Mouse (Mus musculus) spleen, postnatal 10 days (tissue): ENCODE results near the gene Snhg11.

Source experiments
- DNase-seq, 2 experiments: peaks; one replicate each; pipeline ENCODE4 v3.0.0; 2021 to 2022; ENCODE audit warnings: low spot score in 2 of 2

The Snhg11 gene

DNA sequence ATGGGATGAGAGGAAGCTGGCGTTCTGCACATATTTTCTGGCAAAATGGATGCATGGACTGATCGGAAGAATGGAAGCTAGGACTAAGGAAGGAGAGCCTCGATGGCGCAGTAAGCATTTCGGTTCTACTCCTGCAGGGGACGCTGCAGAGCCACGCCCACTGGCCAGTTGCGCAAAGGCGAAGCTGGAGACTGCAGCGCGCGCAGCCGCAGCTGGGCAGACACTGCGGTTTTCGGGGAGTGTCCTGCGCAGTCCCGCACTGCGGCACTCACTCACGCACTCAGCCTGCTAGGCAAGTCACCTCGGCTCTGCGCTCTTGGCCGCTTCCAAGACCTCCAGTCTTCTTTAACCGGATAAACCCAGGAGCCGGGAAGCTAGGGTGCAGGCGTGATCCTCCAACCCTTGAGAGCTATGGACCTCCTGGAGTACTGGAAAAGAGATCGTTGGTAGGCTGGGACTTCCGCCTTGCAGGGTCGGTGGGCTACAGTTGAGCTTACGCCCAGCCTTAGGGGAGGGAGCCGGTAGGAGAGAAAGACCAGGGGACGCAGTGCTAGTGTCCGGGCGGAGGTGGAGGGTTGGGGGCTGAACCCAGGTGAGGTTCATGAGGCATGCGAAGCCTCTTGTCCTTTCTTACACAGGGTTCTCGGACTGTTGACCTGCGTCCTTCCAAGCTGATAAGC is at the start of gene Snhg11:
Snhg11 (plus strand) TSS at position 196 of the 680 bp plus-strand sequence.
- DNase-seq: peak in 1 of 2 experiments; percentile 43

DNA sequence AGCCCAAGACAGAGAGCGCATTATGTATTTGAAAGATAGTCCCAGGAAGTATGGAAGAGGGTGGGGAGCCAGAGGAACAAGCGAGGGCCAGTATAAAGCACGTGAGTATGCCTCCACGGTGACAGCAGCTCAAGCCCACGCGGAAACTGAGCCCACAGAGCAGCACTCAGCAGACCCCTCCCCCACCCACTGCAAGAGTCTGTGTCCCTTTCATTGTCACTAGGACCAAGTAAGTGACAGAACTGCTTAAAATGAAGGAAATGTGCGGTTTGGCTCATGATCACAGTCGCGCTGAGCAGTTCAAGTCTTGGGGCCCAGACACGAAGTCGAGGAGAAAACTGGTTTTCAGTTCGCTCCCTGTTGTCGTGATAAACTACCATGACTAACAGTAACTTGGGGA is 41.1 kb upstream of the Snhg11 start:
- DNase-seq: no peak

DNA sequence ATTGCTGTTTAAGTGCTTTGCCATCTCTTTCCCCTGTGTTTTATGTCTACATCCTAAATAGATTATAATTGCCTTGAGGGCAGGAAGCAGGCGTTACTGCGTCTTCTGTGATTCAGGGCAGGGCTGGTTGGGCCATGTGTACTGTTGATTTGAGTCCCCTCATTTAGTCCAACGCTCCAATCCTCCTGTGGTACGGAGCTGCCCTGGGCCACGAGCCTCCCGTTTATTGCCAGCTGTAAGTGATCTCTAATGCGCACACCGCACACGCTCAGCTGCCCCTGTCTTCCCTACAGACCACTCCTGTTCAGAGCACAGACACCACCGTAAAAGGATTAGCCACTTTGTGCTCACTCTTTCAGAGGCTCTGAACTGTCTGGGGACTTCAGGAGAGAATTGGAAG is 37.7 kb upstream of the Snhg11 start:
- no peak for DNase-seq

DNA sequence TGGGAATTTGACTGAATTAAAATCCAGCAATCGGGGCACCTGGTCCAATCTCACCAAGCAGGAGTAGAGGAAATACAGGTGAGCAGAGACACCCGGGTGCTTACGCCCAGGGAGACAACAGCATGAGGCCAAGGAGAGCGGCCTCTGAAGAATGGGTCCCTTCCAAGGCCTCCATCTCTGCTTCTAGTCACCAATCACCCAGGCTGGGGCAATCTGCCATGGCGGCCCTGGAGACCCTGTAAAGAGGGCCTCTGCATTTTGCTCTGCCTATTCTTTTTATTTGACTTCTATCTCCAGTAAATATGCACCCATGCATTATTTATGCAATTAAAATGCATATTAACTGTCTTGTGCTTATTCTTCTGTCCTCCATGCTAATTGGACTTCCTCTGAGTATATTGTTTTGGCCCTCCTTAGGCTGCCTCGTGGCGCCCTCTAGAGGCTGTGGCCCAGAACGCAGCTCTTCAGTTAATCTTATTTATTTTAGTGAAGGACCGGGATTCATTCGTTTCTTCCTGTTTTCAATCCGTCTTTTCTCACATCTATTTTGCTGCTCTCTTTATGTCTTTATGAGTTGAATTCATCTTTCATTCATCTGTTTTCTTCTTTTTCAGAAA is 35.4 kb upstream of the Snhg11 start:
- peak in 1 of 2 experiments; percentile 69 for DNase-seq

DNA sequence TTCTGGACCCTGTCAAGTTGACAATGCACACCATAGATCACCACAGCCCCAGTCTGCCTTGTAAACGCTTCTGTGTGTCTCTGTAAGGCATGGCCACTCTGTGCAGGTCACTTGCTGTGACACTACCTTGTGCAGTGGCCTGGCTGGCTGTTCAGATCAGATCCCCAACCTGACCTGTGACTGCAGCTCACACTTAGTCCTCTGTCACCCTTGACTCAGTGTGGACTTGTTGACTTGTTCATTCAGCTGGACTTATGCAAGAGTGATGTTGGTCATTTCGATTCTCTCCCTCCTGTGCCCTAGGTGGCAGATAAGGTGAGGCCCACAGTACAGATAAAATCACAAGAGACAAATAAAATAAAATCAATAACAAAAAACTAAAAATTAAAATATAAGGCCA is 34.1 kb upstream of the Snhg11 start:
- no peak for DNase-seq

DNA sequence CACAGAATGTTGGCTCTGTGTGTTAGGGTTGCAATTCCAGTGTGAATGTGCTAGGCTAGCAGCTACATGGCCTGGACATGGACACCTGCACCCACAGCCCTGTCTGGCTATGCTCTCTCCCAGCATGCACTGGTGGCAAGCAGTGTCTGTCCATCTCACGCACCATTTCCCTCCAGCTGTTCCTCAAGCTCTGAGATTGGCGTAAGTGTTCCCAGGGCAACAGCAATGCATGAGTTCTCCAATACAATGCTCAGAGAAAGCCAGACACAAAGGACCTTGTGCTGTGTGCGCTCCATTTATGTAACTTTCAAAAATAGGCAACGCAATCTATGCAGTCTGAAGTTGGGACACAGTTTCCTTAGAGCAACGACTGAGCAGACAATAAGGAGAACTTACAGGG is 31.9 kb upstream of the Snhg11 start:
- no peak for DNase-seq

DNA sequence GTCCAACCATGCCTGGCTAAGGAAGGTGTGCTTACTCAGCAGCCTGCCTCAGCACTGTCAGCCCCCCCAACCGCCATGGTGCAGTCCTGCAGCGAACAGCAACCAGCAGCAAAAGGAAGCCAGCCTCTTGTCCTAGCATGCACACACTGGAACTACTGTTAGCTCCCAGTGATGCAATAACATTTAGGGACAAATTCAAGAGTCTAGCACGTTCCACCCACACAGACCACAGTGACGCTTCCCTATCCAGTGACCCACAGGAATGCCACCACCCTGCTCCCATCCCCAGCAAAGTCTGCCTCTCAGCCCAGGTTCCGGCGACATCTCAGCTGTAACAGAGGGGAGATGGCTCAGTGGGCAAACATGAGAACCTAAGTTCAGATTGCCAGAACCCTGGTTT is 29.0 kb upstream of the Snhg11 start:
- DNase-seq: no peak

DNA sequence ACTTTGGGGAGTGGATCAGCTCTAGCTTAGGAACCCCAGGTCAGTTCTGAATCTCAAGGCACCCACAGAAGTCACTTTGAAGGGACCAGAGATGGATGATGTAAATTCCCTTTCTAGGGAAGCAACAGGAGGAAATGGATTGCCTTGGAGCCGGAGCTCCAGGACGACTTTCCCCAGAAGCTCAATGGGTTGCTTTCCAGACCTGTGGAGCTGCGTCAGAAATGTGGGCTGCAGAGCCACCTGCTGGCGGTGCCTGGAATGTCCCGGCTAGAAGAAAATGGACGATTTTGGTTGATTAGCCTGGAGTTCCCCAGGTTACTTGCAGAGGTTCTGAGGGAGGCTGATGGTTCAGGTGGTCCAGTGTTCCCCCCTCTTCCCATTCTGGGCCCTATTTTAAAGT is 27.6 kb upstream of the Snhg11 start:
- peak; percentile 39 to 72 for DNase-seq

DNA sequence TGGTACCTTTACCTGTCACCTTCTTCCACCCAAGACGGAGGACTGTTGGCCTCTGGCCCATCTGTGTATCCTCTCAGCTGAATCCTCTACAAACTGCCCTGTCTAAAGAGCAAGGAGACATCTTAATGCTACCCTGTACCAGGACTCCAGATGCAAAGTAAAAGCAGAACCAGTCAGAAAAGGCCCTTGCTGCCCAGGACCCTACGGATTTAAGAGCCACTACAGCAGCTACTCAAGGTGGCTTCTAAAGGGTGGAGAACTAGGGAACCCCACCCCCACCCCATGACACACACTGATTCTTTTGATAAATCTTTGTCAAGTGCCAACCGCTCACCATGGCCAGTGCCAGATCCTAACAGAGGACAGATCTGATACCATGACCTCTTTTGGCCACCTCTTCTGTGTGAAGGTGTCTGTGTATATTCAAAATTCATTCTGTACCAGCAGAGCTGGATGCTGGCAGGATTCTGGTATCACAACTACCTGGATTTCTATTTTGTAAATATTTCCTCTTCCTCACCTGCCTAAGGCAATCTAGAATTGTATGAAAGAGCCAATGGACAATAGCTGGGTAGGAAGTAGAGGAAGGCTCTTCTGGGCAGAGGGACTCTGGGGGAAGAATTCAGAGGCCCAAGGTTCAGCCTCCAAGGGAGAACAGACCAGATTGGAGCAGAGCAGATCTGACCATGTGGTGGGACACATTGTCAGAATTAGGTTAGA is 22.5 kb upstream of the Snhg11 start:
- no peak for DNase-seq

DNA sequence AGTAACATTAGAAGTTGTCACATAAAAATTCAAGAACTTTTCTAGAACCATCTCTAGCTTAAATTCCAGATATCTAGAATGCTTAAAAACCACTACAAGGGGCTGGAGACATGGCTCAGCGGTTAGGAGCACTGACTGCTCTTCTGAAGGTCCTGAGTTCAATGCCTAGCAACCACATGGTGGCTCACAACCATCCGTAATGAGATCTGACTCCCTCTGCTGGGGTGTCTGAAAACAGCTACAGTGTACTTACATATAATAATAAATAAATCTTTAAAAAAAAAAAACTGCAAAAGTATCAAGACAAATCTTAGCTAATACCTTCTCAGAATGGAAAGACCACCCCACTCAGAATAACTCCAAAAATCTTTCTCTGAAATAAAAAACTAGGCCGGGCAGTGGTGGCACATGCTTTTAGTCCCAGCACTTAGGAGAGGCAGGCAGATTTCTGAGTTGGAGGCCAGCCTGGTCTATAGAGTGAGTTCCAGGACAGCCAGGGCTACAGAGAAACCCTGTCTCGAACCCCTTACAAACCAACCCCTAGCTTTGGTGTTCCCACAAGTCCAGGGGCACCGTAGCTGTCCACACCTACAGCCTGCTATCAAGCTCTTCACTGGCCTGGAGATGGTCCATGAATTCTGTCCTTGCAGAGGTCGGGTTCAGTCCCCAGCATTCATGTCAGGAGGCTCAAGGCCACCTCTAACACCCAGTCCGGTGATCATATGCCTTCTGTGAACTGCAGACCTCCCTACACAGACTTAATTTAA is 20.9 kb upstream of the Snhg11 start:
- no peak for DNase-seq

DNA sequence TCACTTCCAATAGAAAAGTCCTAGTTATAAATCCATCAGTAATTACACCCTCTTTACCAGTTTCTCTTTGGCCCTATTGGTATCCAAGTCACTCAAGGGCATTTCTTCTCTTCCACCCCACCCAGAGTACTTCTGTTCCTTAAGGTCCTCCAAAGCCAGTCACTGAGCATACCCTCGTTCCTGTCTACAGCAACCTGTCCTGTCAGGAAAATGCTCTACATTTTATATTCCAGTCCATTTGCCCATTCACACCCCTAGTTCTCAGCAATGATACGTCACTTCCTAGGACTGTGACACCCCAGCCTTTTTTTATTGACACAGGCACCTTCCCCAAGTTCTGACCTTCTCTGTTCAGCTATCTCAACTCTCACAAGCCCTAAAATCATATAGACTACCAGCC is 20.2 kb upstream of the Snhg11 start:
- DNase-seq: no peak

DNA sequence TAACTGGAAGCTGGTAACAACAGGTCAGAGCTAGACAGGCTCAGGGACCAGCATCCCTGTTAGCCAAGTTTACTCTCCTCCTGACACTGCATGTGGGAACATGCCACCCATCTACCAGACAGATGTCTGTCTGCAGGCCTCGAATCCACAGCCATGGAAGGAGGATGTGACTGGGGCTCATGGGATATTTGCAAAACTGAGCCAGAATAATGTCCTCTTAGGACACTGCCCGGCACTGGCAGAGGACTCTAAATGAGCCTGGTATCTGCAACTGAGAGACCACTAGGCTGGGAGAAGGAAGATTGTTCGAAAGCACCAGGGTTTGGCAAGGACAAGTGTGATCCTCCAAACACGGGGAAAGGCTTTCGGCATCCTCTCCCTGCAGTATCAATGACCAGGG is 19.3 kb upstream of the Snhg11 start:
- DNase-seq: no peak

DNA sequence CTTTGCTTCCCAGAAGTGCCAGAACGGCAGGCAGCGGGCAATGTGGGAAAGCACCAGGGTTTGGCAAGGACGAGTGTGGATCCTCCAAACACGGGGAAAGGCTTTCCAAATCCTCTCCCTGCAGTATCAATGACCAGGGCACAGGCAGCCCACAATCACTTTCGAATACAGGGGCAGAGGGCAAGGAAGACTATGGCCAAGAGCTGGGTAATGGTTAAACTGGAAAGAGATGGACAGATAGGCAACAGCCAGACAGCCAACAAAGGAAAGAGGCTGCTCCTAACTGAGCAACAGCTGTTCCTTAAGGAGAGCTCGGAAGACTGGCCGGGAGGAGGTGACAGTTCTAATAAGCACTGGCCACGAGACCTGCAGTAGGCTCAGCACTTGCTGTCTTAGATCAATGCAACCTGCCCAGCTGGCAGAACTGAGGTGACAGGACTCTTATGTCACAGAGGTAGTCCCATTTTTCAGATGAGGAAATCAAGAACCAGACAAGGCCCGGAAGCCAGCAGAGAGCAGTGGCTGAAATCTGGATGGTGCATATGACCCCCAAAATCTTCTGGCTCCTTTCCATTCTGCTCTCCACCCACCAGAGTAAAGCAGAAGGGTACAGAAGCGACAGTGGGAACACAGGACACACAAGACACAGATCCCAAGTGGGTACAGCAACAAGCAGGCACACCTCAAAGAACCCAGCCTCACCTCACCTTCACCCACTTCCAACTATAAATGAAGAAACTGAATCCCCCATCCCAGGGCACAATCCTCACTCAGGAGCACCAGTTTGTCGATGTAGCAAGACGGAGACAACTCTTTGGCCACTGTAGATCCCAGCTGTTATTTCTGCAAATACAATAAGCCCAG is 15.4 kb upstream of the Snhg11 start:
- no peak for DNase-seq

DNA sequence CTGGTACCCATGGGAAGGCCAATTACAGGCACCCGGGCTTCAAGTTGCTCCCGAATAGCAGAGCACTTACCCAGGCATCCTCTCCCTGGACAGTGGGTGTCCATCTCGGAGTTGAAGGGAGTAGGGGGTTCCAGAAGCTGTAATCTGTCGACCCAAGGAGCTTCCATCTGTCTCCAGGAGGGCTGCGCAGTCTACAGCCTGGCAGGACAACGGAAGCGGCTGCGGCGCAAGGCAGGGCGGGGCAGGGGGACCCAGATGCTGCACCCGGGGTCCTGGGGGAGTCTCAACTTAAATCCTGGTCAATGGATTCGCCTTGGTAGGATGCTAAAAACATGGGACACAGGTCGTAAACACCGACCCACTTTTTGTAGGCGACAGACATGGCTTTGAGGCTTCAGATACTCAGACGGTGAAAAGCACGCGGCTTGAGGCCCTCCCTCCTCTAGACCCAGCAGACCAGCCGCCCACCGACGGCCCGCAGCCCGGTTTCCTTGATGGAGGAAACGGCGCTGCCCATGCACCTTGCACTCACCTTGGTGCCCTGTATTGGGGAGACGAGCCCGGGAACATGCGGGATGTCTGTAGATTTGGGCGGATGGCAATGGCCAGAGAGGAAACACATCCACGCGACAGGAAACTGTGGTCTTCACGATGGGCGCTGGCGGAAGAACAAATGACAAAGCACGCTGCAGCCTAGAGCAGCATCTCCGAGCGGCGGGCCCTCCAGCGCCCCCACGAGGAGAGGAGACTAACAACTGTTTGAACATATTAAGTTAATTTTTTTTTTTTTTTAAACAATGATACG is 14.4 kb upstream of the Snhg11 start:
- DNase-seq: peak; percentile 67 to 89

DNA sequence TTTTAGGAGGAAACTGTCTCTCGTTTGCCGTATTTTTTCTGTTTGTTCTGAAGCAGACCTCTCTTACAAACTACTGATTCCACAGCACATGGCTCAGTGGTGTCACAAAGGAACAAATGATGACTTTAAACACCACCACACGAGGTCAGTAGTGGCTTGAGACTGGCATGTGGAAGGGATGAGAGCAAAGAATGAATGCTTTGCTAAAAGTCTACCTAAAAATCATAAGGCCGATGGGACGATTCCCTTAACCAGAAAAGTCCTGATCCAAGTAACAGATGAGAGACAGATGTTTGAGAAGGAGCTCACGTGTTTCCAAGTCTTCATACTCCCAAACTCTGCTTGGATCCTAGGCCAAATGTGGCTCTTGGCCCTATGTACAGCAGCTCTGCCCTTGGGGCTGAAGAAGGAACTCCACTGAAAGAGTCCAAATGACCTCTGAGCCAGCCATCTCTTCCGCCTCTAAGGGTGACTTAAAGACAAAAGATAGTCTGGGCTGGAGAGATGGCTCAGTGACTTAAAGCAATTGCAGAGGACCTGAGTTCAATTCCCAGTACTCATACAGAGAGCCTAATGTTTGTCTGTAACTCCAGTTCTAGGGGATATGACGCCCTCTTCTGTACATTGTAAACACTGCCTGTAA is 13.6 kb upstream of the Snhg11 start:
- no peak for DNase-seq

DNA sequence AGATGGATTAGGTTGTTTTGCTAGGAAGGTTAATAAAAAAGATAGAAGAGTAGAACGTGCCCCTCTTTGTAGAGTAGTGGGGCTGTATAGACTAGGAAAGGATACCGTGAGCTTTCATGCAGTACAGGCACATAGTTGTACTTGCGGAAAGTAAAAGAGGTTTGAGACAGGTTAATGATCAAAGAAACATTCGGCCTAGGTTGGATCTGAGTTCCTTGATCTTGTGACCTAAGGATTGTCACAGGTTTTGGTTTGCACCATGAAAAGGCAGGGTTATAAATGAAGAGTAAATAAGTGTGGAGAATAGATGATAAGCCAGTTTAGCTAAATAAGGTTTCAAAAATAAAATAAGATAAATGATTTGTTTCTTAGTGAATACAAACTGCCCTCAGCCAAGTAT is 11.3 kb upstream of the Snhg11 start:
- no peak for DNase-seq

DNA sequence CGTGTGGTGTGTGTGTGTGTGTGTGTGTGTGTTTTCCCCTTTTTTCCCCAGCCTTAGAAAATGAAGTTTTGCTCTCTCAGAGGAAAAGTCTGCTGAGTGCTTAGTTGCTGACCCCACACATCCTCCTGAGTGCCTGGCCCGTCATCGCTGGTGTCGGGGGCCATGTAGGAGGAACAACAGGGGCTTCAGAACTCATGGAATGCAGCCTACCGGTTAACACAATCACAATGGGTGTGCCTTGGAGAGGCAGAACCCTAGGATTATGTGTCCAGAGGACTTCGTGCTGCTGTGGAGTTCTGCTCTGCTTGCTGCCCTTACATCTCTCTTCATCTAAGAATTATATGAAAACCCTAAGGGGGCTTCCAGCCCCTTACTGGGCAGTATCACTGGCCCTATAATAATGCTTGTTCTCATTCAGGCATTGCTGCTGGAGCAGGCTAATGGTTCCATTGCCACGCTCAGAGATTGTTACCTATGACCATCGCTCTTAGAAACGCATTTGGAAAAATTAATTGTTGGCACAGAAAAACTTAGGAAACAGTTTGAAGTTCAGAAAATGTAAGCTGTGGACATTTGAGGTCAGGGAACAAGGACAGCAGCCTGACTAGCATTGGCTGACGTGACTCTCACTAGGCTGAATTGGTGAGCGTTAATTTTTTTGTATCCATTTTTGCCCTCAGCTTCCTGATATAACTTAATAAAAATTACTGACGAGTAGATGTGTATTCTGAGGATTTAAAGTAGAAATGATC is 10.2 kb upstream of the Snhg11 start:
- DNase-seq: no peak

DNA sequence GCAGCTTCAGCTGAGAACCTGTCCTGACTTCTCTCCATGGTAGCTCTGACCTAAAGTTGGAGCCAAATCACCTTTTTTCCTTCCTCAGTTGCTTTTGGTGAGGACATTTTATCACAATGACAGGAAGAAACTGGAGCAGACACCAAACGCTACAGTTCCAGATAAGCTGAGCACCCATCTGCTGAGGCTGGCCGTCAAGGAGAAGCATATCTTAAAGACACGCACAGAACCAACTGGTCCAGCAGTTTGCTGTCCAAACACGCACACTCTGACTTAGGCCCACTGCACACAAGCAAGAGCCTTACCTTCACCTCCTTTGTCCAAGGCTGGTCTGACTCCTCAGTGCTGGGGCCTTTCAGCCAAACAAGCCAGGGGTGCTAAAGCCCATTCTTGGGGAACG is 7.8 kb upstream of the Snhg11 start:
- DNase-seq: no peak

DNA sequence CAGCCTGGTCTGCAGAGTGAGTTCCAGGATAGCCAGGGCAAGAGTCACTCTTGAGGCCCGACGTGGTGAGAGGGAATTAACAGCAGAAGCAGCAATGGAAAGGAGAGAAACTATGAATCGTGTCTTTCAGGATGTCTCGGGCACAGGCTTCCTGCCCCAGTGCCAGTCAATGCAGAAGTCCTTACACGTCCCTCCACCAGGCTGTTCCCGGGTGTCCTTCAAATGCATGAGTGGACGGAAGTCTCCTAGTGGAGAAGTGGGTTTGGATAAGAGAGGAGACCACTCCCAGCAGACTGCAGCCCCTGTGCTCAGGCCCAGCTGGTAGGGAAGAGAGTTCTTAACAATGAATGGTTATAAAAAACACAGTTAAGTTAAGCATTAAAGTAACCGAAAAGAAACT is 7.1 kb upstream of the Snhg11 start:
- no peak for DNase-seq
